Mouse (Mus musculus) testis, adult 10 weeks (tissue): ENCODE data around the gene Gm20489. TPM values are rescaled to one million over a fixed set of nuclear protein-coding genes. Genes with fewer than 3 reads are reported as not detected.

Source experiments
- polyA plus RNA-seq: library from polyadenylated mRNA; stranded (reverse); fragments of 350-450 nt; fragmentation: Illumina TruSeq; extraction: RNeasy Lipid Tissue Mini Kit (QIAGEN cat#74804); gene quantifications from one replicate; pipeline ENCODE4 v1.2.3, GENCODE M21; 2014; ENCODE audit warnings: low read depth, low replicate concordance

The Gm20489 gene
- 0.45 TPM for polyA plus RNA-seq

DNA sequence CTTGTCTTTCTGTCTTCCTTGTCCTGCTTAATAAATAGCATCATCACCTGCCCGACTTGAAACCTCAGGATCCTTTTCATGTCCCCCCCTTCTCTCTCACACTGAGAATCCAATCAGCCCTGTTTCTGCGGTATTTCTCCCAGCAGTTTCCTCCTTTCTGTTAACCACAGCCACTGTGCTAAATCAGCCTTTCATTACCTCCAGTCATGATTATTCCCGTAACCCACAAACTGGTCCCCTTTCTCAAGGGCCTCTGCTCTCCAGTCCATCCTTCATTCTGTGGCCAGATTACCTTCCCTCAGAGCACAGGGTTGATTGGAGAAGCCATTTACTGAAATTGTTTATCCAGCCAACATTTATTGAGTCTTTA is at the start of gene Gm20489:
TSS of gene Gm20489 (minus strand) at position 269 of the 370 bp plus-strand sequence.

DNA sequence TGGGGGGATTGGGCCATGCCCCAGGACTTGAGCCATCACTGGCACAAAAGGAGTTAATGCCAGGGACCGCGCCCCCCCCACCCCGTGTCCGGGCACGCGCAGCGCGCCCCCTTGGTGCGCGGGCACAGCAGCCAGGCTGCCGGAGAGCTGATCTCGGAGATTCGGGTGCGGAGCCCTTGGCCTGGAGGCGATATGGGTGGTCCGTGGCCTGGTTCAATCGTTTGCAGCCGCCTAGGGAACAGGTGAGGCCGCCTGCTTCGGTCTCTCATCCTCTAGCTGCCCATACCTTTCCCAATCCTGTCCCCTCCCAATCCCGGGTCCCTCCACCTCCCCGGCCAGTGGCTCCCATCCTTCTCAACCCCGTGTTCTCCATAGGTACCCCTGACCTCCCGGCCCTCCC is 30.2 kb upstream of the Gm20489 start, which contains the start of gene Nlgn3:
TSS of gene Nlgn3 (plus strand) at position 114 of the 400 bp plus-strand sequence.

DNA sequence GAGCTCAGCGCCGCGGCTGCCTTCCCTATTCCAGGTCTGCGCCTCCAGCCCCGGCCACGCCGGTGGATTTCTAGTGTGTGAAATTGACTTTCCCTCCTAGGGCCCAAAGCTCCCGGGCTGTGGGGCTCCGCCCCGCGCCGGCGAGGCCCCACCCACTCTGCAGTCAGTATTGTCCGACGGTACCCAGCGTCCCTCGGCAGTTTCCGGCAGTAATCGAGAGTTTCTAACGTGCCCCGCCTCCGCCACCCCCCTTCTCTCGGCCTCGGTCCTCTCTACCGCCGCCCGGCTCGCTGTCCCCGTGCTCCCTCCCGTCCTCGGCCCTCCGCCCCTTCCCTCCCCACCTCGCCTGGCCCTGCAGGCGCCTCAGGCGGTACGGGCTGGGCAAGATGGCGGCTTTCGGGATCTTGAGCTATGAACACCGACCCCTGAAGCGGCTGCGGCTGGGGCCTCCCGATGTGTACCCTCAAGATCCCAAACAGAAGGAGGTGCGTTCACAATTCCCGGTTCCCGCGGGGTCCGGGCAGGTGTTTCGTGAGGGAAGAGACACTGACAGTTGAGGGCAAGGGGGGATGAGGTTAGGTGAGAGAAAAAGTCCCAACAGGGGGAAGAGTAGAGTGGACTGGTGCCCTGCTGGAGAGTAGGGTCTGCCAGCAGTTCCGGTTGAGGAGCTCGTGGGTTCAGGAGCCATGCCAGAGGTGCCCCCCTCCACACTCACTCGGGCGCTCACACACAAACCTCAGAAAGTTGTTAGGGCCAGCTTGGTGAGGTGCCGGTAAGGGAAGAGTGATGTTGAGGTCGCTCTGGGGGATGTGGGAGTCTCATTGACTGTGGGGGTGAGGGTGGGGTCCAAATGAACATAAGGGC is 5.3 kb upstream of the Gm20489 start, which contains the start of gene Med12:
TSS of gene Med12 (plus strand) at position 156 of the 864 bp plus-strand sequence.

DNA sequence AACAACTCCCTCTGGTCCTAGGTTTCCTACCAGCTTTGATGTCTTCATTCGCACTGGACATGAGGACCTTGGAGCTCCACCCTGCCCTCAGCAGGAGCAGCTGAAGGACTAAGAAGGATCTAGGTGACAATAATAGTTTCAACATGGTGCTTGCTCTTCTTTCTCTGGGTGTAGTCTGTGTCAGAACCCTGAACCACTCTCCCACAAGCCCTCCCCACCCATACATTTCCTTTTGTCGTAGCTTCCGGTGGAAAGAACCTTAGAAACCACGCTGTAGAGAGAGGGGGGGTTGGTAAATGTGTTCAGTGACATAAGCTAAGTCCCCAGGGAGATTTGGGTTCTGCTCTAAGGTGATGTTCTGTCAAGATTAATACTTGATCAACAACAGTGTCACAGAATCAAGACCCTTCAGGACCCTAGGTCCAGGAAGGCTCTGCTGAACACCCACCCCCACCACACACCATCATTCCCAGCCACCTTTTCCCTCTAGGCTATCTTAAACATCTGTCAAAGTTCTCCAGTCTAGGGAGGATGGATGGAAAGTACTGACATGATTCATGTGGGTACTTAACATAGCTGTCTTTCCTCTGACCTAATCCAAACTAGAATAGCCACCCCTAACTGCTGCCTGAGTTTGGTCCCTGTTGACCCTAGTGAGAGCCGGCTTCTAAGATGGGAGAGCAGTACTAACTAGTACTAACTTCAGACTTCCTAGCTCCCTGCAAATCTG is 633 bp downstream of the Gm20489 start, which contains the start of gene Il2rg:
TSS of gene Il2rg (minus strand) at position 231 of the 730 bp plus-strand sequence.

DNA sequence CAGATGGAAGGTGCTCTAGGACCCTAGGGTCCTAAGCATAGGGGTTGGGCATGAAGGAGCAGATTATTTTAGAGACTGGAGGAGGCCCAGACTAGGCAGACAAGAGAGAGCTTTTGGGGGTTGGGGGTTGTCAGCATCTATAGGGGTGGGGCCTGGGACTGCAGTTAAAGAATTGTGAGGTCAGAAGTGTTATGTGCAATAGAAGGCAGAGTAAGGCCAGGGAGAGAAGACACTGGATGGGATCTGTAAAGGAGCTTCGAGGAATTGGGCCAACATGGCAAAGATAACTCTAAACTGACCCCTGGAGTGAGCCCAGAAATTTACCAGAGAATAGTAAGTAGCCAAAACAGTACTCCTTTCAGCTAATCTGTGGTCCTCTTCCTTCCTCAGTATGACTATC is 4.9 kb downstream of the Gm20489 start, which contains the start of gene Gm614:
TSS of gene Gm614 (minus strand) at position 101 of the 400 bp plus-strand sequence.

DNA sequence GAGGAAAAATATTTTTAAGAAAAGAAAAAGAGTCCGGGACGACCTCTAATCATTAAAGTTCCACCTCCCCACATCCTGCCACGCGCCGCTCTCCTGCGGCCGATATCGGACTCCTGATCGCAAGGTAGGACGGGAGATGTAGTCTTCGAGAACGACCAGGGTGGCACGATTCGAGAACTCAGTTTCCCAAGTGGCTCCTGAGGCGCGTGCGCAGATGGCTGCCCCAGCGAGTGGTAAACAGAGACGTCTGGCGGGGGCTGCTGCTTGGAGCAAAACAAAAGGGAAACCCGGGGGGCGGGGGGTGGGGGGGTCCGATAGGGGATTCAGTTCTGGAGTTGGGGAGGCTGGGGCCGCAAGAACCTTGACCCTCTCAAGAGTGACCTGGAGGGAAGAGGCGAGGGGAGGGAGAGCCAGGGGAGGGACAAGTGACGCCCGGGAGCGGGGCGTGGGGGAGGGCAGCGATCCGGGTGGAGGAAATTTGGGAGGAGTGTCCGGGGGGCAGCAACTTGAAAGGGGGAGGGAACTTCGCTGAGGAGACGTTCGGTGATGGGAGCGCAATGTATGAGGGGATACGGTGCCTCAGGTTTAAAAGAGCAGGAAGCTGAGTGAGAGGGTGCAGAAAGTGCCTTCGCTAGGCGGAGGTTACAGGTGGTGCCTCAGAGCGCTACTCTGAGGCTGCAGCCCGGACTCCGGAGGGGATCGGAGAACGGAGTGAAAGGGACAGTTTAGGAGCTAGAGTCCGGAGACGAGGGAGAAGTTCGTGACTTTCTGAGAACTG is 14.7 kb downstream of the Gm20489 start, which contains the start of gene Foxo4:
TSS of gene Foxo4 (plus strand) at position 577 of the 778 bp plus-strand sequence.

DNA sequence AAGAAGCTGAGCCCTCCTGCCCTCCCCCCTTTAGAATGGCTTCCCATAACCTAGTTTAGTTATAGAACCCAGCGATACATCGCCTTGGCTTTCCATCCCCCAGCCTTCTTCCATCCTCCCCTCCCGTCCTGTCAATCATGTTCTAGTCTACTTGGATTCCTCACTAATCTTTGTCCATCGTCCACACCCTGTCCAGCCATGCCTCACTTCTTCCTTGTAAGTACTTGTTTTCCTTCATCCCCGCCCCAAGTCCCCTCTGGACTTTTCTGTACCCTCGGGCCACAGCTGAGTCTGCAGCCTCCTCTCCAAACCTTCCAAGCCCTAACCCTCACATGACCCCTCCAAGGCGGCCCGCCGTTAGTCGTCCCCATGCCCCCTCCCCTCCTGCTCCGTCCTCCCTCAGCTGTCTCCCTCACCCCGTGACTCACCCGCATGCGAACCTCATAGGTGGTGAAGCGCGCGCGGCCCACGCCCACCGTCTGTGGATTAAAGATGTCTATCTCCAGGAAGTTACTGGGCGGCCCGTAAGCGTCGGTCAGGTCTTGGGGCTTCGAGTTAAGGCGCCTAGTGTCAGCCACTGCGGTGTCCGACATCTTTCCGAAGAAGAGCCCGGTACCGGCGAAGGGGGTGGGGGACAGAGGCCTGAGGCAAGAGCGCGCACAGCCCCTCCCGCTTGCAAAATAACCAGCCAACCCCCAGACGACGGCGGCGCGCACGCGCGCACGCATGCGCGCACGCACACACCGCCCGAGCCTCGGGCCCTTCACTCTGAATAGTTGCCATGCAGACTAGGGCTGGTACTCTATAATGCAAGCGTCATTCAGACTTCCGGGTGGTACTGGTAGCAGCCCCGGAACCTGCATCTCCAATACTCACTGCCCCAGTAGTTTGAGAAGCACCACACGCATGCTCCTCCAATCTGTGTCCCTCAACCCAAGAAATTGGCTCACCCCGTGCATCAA is 46.7 kb downstream of the Gm20489 start, which contains the start of gene Snx12:
TSS of gene Snx12 (minus strand) at position 730 of the 962 bp plus-strand sequence.

Other genes with a start within 250 kb of the Gm20489 start
- 36.3 TPM for gene Tex11, start 209.4 kb downstream of the Gm20489 start, polyA plus RNA-seq
- 0.66 TPM for gene Slc7a3, start 183.0 kb downstream of the Gm20489 start, polyA plus RNA-seq
- gene Snx12, start 46.5 kb downstream of the Gm20489 start, polyA plus RNA-seq = 5.6 TPM
- 2.2 TPM for gene Foxo4, start 14.5 kb downstream of the Gm20489 start, polyA plus RNA-seq
- 299 TPM for gene Gm614, start 5.0 kb downstream of the Gm20489 start, polyA plus RNA-seq
- 0.48 TPM for gene Il2rg, start 768 bp downstream of the Gm20489 start, polyA plus RNA-seq
- gene Med12, start 5.0 kb upstream of the Gm20489 start, polyA plus RNA-seq = 4.1 TPM
- gene Nlgn3, start 30.1 kb upstream of the Gm20489 start, polyA plus RNA-seq = 0.06 TPM
- gene Gjb1, start 107.4 kb upstream of the Gm20489 start, polyA plus RNA-seq = not detected
- gene Zmym3, start 151.8 kb upstream of the Gm20489 start, polyA plus RNA-seq = 32.1 TPM
- 31.0 TPM for gene Nono, start 160.3 kb upstream of the Gm20489 start, polyA plus RNA-seq
- not detected for gene Itgb1bp2, start 180.1 kb upstream of the Gm20489 start, polyA plus RNA-seq